Mouse (Mus musculus): ENCODE measurements around the gene Sh2b3. TPM values are rescaled to one million over a fixed set of nuclear protein-coding genes. Genes with fewer than 3 reads are reported as not detected.
A peak's percentile ranks its signal among the peaks of the same experiment; 100 is the strongest.

Sh2b3 gene
- total RNA-seq, 2 experiments from 2014 or later, result 17.1 to 17.3 TPM

GRCm38 (mm10) chr5:121812526-121813243 is 24.8 kb downstream of the Sh2b3 start:
- no peak for DNase-seq (ENCODE audit: extremely low spot score in 1 of 2, low spot score in 2 of 2)

GRCm38 (mm10) chr5:121811485-121811931 is 25.9 kb downstream of the Sh2b3 start:
- intact Hi-C loops (cut with DNase I), result no loop called here
- DNase-seq (ENCODE audit: extremely low spot score in 1 of 2, low spot score in 2 of 2), result peak in 1 of 2 experiments; percentile 25

More at GRCm38 (mm10) chr5:121812526-121813243, 24.8 kb downstream of the Sh2b3 start:
- intact Hi-C loops (cut with DNase I), result no loop called here

GRCm38 (mm10) chr5:121810331-121811151 is 26.9 kb downstream of the Sh2b3 start:
- intact Hi-C loops (cut with DNase I), result no loop called here
- peak in 1 of 2 experiments; percentile 31 for DNase-seq (ENCODE audit: extremely low spot score in 1 of 2, low spot score in 2 of 2)

GRCm38 (mm10) chr5:121809667-121810224 is 27.7 kb downstream of the Sh2b3 start:
- intact Hi-C loops (cut with DNase I), result no loop called here
- DNase-seq (ENCODE audit: extremely low spot score in 1 of 2, low spot score in 2 of 2), result peak in 1 of 2 experiments; percentile 68

- DNase-seq (ENCODE audit: extremely low spot score in 1 of 2, low spot score in 2 of 2), result no peak
- intact Hi-C loops (cut with DNase I), result no loop called here
Measured at GRCm38 (mm10) chr5:121808202-121808601, 29.2 kb downstream of the Sh2b3 start.

- intact Hi-C loops (cut with DNase I), result no loop called here
- no peak for DNase-seq (ENCODE audit: extremely low spot score in 1 of 2, low spot score in 2 of 2)
Measured at GRCm38 (mm10) chr5:121807186-121807585, 30.3 kb downstream of the Sh2b3 start.

- intact Hi-C loops (cut with DNase I), result no loop called here
Measured at GRCm38 (mm10) chr5:121798447-121798846, 39.0 kb downstream of the Sh2b3 start.

GRCm38 (mm10) chr5:121795800-121796199 is 41.6 kb downstream of the Sh2b3 start:
- intact Hi-C loops (cut with DNase I), result no loop called here

More at GRCm38 (mm10) chr5:121798447-121798846, 39.0 kb downstream of the Sh2b3 start:
- no peak for DNase-seq (ENCODE audit: extremely low spot score in 1 of 2, low spot score in 2 of 2)

GRCm38 (mm10) chr5:121791026-121791425 is 46.4 kb downstream of the Sh2b3 start:
- intact Hi-C loops (cut with DNase I), result no loop called here
- no peak for DNase-seq (ENCODE audit: extremely low spot score in 1 of 2, low spot score in 2 of 2)

More at GRCm38 (mm10) chr5:121795800-121796199, 41.6 kb downstream of the Sh2b3 start:
- DNase-seq (ENCODE audit: extremely low spot score in 1 of 2, low spot score in 2 of 2), result no peak

GRCm38 (mm10) chr5:121783862-121784500 is 53.5 kb downstream of the Sh2b3 start:
- DNase-seq (ENCODE audit: extremely low spot score in 1 of 2, low spot score in 2 of 2), result peak in 1 of 2 experiments; percentile 45
- intact Hi-C loops (cut with DNase I), result loop anchor here (5.0 kb wide), 1 partner anchor 72 kb away; the partner anchor contains the start of gene Atxn2

- DNase-seq (ENCODE audit: extremely low spot score in 1 of 2, low spot score in 2 of 2), result no peak
- intact Hi-C loops (cut with DNase I), result loop anchor here (5.0 kb wide), 1 partner anchor 70 kb away; the partner anchor contains the start of gene Atxn2
Measured at GRCm38 (mm10) chr5:121782467-121782866, 55.0 kb downstream of the Sh2b3 start.

GRCm38 (mm10) chr5:121780180-121780579 is 57.3 kb downstream of the Sh2b3 start:
- intact Hi-C loops (cut with DNase I), result loop anchor here (5.0 kb wide), 1 partner anchor 68 kb away; the partner anchor contains the start of gene Atxn2
- DNase-seq (ENCODE audit: extremely low spot score in 1 of 2, low spot score in 2 of 2), result no peak

- intact Hi-C loops (cut with DNase I), result no loop called here
- DNase-seq (ENCODE audit: extremely low spot score in 1 of 2, low spot score in 2 of 2), result peak; percentile 54 to 62
Measured at GRCm38 (mm10) chr5:121778485-121779119, 58.8 kb downstream of the Sh2b3 start.

GRCm38 (mm10) chr5:121771611-121772010 is 65.8 kb downstream of the Sh2b3 start:
- intact Hi-C loops (cut with DNase I), result no loop called here
- DNase-seq (ENCODE audit: extremely low spot score in 1 of 2, low spot score in 2 of 2), result no peak

GRCm38 (mm10) chr5:121769827-121770226 is 67.6 kb downstream of the Sh2b3 start:
- intact Hi-C loops (cut with DNase I), result no loop called here

GRCm38 (mm10) chr5:121767564-121767963 is 69.9 kb downstream of the Sh2b3 start:
- intact Hi-C loops (cut with DNase I), result no loop called here

More at GRCm38 (mm10) chr5:121769827-121770226, 67.6 kb downstream of the Sh2b3 start:
- DNase-seq (ENCODE audit: extremely low spot score in 1 of 2, low spot score in 2 of 2), result no peak

GRCm38 (mm10) chr5:121766038-121766773 is 71.2 kb downstream of the Sh2b3 start:
- intact Hi-C loops (cut with DNase I), result no loop called here
- no peak for DNase-seq (ENCODE audit: extremely low spot score in 1 of 2, low spot score in 2 of 2)

More at GRCm38 (mm10) chr5:121767564-121767963, 69.9 kb downstream of the Sh2b3 start:
- no peak for DNase-seq (ENCODE audit: extremely low spot score in 1 of 2, low spot score in 2 of 2)
